Mouse (Mus musculus): ENCODE results near the gene Shisa3.
A peak's percentile ranks its signal among the peaks of the same experiment; 100 is the strongest.

The Shisa3 gene

DNA sequence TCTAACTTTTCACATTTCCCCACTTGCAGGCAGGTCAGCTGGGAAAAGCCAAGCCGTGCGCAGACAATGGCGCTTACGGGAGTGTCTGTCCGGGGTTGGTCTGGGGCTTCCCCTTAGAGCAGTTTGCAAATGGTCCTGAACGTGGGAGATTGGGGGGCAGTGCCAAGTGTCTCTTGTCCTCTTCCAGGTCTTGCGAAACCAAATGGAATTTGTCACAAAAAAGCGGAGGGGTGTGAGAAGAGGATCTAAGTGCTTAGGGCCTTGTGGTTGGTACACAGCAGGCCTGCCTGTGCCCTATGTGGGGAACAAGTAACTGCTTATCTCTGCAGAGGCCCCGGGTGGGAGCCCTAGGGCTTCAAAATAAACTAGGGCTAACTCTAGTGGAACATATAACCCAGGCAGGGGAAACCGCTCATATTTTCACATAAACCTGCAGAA, 26.2 kb downstream of the Shisa3 start:
- DNase-seq = no peak

DNA sequence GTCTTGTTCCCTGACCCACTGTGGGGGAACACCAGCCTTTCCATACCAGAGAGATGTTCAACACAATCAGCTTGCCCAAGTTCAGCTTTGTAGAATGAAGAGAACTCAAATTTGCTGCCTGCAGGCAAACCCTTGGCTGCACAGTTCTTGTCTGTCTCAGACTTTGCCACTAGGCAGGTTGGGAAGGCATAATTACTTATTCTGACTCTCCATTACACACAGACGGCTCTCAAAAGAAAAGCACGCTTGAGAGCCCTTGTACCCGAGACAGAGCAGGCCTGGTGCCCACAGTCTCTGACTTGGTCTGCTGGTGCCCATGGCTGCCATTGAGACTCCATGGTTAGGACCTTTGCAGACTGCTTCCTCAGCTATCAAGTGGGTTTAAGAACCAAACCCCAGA, 26.7 kb downstream of the Shisa3 start:
- no peak for DNase-seq

DNA sequence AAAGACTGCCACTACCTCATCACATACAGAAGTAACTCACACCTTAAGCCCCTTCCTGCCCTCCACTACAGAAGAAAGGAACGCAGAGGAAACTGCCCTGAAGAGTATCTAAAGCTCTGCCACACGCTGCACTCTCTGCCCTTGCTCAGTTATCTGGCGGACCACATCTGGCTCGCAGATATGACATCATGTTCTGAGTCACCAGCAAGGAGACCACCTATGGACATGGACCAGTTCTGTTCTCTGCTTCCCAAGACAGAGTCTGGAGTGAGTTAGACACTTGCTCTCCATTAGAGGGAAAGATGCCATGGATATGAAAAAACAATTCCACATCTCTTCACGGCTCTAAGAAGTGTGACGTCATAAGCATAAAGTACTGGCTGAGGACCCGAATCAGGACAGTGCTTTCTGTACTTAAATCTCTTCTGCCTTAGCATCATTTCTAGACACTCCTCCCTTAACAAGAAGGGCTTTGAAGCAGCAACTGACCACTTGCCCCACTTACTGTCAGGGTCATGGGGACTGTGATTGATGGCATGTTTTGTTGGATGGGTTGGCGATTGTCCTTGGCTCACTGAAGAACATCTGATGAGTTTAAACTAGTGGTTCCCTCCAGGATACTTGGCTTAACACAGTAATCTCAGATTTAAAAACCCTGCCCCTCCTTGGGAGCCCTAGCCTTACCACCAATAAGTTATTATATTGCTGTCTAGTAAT, 33.1 kb downstream of the Shisa3 start:
- no peak for DNase-seq

DNA sequence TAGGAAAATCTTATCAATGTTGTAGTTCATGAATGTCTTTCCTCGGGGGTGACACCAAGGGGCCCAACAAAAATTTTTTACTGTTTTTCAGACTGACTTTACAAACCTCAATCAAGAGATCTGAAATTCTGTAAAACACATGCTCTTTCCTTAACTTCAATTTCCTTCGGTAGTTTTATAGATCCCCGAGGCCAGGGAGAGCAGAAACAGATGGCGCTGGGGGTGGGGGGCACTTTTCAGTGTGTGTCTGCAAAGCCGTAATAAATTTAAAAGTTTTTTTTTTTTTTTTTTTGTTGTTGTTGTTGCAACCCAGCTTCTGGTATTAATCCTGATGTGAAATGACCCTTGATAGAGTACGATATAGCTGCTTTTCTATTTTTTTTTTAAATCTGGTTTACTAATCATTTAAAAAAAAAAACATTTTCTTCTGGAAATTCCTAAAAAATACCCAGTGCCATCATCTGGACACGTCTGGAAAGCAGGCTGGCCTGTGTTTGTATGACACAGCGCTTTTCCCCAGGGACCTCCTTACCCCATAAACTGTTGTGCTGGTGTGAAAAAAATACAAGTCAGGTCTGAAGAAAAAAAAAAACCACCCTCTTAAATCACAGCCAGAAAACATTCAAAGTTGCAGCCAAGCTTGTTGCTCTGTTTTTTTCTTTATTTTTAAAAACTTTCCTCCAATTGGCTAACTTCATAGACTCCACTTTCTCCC, 33.9 kb downstream of the Shisa3 start:
- DNase-seq = peak; percentile 10

DNA sequence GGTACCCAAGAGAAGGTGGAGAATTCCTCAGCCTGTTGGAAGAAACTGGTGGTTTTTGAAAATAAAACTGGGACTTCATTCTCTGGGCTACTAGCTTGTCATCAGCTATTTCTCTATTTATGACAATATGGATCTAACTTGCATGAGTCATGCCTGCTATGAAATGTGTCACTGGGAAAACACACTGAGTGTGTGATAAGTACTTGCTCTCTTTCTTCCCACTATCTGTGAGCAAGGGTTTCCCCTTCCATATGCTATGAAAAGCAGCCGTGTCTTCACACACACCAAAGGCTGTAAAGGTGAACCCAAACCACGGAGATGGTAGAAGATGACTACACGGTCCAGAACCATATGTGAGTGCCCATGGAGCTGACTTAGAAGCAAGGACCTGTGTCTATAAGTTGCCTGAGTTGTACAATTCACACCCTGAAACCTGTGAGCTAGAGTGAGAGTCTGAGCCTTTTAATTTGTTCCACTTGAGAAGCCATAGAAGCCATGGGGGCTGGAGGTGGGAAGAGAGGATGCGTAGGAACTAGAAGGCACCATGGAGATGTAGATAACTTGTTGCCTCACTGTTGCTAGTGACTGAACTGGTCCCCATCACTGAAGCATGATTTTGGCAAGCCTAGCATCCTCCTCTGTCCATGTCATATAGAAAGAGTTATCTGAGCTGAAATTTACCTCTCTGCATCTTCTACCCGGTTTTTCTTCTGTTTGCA, 36.0 kb downstream of the Shisa3 start:
- no peak for DNase-seq

DNA sequence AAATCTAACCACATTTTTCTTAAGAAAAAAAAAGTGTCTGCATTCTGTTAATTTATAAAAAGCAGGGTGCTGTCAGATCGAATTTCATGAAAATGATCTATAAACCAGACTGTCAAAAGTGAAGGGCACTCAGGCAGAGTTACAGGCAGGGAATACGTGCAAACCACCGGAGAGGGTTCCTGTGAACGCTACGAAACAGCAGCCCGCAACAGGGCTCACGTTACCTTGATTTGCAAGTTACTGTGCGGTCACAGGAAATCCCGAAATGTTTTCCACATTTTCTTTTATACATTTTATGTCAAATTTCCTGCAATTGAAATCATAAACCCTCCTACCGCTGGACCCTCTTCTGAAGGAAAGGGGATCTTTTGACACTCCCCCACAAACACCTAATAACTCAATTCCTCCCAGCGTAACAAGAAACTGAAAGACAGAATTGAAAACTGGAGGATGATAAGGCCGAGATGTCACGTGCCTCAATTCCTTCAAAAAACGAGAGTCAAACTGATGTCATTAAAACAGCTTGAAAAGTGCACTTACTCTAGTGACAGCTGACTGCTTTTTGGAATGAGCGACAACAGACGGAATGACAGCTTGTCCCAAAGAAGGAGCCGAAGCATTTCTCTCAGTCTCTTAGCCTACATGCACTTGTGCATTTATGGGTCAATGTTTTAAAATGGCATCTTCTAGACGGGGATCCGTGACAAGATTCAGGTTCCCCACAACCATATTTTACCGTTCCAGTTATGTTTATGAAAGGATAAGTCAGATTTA, 39.3 kb downstream of the Shisa3 start:
- DNase-seq = no peak

DNA sequence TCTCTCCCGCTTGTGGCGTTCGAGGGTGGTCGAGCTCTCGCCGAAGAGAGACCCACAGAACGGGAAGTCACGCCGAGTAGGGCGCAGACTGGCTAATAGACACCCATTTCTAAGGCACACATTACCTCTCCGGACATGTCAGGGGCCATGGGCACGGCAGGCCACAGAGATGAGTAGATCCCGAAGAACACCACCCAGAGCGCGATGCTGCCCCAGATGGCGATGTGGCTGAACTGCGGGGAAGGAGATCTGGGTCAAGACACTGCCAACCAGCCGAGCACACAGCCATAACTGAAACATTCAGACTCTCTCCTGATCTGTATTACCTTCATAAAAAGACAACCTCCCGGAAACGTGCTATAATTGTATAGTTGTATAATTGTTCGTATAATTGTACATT, 39.9 kb downstream of the Shisa3 start:
- peak; percentile 12 for DNase-seq

DNA sequence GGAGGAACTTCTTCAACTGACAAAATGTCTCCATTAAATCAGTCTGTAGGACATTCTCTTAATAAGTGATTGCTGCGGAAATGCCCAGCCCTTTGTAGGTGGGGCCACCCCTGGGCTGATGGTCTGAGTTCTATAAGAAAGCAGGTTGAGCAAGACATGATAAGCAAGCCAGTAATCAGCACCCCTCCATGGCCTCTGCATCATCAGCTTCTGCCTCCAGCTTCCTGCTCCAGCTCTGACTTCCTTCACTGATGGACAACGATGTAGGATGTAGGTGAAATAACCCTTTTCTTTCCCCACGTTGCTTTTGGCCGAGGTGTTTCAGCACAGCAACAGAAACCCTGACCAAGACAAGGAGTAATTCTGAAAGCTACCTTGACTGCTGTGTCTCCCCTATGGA, 41.5 kb downstream of the Shisa3 start:
- DNase-seq = no peak

DNA sequence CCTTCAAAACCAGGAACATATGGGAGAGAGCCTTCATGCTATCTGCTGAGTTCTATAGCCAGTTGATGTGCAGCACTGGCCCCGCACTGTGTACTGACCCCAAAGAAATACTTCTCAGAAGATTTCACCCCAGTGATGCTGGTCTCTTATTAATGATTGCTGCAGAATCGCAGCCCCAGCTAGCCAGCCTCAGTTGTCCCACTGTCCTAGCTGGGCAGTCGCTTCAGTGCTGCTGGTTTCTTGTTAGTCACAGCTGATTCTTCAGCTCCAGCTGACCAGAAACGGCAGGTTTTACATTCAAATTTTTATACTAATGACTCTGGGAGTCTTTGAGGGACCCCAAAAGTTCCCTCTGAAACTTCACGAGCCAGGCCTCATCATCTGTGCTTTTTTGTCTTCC, 42.3 kb downstream of the Shisa3 start:
- no peak for DNase-seq

DNA sequence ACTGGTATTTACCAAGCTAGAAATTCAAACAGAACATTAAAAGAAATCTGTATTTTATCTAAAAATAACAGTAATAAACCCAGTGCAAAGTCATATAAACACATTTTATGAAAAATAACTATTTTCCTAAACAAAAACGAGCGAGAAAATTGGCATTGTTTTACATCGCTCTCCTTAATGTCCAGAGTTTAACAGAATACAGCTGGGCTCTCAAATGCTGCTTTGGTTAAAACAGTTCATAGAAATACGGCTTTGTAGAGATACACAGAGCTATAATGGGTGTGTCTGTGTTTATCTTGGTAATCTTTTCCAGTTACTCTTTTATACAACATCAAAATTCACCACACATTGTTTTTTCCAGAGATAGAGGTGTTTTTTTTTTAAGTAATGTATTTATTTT, 44.8 kb downstream of the Shisa3 start:
- DNase-seq = no peak

DNA sequence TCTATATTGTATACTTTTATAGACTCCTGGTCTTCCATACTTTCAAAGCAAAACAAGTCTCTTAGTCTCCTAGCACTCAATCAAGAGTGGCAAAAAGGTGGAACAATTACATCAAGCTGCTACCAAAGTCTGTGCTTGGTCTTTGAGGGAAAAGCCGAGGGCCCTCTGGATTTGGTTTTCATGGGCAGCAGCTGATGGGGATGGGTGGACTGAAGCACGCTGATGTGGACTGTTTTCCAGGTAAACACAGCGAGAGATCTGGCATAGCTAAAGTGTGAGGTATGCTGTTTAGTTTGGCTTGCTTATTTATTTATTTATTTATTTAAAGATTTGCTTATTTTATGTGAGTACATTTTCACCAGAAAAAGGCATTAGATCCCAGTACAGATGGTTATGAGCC, 45.9 kb downstream of the Shisa3 start:
- no peak for DNase-seq

DNA sequence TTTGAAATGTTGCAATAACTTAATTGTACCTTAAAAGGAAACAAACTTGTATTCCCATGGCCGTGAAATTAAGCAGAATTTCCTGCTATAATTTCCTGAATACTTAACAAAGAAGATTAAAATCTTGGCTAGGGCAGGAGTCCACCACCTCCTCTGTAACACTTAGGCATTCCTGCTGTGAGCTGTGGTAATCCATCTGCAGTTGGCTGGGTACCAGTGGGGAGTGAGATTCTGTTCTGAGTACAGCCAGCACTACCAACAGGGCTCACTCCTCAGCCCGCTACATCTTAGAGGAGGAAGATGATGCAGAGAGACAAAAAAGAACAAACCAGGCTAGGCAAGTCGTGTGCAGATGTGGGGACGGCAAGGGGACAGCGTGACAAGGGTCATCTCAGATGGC, 46.9 kb downstream of the Shisa3 start:
- no peak for DNase-seq

DNA sequence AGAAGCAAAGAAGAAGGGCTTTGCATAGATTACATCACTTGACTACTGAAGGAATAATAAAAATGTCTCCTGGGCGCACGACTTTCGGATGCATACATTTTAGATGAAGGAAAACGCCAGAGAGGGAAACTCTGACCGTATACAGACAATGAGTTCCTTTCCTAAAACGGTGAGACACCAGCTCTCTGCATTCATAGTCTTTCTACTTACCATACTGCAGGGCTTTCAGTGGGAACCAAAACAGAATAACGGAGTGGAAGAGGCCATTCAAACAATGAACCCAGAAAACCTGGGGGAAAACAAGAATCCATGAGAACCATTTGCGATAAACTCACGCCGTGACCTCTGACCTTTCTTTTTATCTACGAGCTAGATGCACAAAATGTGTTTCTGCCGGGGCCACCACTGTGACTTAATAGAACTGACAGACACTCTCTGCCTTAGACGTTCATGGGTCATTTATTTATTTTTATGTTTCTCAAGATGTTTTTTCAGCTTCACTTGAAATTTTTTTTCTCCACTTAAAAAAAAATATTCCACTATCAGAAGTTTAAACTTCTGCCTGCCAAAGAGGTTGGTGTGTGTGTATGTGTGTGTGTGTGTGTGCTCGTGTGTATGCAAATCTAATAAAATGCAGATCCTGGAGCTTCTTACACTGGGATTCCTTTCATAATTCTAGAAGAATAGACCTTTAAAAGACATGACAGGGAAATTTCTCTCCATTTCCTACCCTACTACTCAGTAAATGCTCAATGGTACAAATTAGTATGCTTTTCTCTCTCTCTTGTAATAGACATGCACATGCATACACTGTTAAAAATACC, 48.2 kb downstream of the Shisa3 start:
- DNase-seq = no peak

DNA sequence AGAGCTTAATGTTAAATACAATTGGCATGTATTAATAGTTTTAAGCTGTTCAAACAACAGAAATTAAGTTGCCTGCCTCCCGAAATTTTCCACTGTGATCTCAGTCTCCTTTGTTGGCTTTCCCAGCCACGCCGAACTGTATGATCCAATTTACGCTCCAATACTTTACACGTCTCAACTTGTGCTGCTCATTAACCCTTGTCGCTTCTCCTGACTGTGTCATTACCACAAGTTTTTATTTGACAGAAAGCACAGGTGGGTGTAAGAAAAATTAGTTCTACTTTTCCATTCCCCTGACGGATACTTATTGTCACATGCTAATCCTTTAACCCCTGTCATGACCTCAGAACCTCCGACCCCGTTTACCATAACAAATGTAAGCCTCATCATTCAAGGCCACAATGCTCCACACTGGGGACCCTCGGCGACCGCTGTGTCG, 49.2 kb downstream of the Shisa3 start:
- no peak for DNase-seq

DNA sequence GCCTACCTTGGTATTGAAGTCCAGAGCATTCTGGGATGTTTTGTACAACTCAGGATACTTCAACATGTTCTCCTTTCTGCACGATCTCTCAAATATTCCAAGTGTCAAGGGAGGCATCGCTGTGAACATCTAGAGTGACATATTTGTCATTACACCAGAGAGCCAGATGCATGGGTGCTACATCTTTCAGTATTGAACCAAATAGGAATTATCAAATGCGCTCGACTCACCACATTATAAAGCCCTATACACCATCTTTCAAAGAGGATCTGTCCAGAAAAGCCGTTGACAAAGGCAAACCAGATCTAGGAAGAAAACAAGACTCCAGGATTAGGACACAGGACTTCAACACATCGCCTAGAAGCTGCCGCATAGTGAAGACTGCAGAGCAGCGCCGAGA, 52.2 kb downstream of the Shisa3 start:
- DNase-seq = no peak

DNA sequence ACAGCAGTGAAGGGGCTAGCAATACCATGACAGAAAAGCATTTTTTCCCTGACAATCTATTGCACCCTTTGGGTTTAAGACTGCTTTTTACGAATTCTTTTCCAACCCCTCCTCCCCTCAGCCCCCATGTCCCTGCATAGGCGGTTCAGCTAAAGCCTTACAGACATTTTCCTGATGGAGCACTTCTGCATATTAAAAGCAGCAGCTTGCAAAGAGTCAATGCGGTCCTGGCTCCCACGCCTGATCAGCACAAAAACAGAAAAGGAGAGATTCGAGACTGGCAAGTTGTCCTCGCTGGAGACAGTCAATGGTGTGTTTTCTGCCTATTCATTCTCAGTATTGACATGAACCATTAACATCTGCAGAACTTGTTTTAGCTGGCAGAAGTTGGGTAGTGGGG, 55.0 kb downstream of the Shisa3 start:
- no peak for DNase-seq

DNA sequence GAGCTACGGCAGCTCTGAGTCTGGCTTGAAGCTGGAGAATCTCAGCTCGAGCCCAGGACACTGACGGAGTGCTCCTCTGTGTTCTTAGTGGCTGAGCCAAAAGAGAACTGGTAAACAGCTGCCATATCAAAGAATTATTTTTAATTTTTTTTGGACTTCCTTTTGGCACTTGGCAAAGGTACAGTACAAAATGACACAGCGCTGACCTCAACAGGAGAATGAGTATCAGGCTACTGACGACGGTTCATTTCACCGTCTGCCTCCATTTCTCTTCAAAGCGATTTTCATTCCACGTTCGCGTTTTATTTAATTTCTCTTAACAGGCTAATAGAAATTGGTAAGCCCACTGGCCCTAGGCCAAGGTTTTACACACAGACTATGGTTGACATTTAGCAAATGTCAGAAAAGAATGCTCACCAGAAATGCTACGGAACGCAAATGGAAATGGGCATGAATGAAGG, 61.8 kb downstream of the Shisa3 start:
- peak; percentile 47 for DNase-seq

DNA sequence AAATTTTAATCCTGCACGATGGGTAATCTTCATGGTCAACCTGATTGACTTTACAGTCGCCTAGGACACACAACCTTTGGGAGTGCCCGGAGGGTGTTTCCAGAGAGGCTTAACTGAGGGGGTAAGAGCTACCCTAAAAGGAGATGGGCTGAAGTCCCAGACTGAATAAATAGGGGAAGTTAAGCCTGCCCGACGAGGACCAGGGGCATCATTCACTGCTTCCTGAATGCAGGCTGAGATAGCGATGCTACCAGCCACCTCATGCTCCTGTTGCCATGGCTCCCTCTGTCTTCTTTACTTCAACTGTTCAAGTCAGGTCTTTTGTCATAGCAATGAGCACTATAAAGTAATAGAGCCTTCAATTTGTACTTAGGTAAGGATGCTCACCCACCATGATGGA, 62.5 kb downstream of the Shisa3 start:
- no peak for DNase-seq

DNA sequence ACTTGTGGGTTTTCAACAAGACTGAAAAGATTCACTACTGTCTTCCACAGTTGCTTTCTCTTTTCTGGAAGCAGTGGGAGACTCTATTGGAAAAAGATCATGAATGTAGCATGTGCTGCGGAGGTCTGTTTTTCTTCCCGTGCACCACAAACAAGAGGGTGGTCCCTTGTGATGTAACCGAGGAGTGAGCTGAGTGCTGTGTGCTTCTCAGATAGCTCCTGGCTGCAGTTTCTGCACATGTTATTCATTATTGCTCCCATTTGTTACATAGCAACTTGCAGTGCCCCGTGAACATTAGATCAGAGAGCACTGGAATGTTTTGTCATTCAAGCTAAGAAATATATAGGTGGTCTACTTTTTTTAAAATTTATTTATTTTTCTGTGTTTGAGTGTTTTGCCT, 65.3 kb downstream of the Shisa3 start:
- no peak for DNase-seq

Measured in kidney, postnatal 14 days (tissue).